Mouse (Mus musculus): ENCODE results near the gene Eif3k.

GRCm38 (mm10) chr7:28960354-28961046 lies 21.2 kb downstream of the Eif3k start:
- TF ChIP-seq CTCF (IDR thresholded peaks at IDR 0.05; ENCODE audit: control insufficient read depth, insufficient read depth, insufficient read length) = no peak
- no peak for TF ChIP-seq MYOD1 (IDR thresholded peaks at IDR 0.05; ENCODE audit: control insufficient read depth, insufficient read length, low read depth)
- TF ChIP-seq MAX (IDR thresholded peaks at IDR 0.05) = no peak
- no peak for TF ChIP-seq FOSL1 (IDR thresholded peaks at IDR 0.05; ENCODE audit: insufficient read depth, low read length, poor library complexity, severe bottlenecking)

Data from C2C12 (cell line).